Mouse (Mus musculus) cerebellum, adult 2 months (tissue): ENCODE results near the gene Chd2.

ENCODE experiments used
- CTCF ChIP-seq: fragments of 200-500 bp; IDR thresholded peaks from 2 replicates; pipeline ENCODE4 v1.5.1; 2011; ENCODE audit warnings: low read depth, mild to moderate bottlenecking, control low read depth, low read length, moderate library complexity, borderline replicate concordance; ENCODE audit not compliant: insufficient read depth
- POLR2A ChIP-seq: fragments of 200-500 bp; IDR thresholded peaks from 2 replicates; pipeline ENCODE4 v1.6.1; 2011; ENCODE audit warnings: low read length, control low read depth, borderline replicate concordance; ENCODE audit not compliant: insufficient read depth

DNA sequence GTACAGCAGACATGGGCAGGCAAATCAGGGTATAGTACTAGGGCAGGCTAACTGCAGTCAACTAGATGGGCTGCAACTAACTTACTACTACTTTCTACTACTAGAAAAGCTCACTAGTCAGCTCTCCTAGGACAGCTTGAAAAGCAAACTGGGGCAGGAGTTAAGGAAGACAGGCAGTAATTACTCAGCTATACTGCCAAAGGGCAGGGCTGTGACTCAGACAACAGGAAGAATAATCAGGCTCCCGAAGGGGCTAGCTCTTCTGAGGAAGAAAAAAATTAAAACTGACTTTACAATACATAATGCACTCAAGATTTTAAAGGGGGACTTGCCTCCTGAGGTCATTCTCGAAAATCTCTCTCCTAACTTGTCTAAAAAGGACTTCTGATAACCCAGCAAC, 8.2 kb downstream of the Chd2 start:
- no peak for TF ChIP-seq POLR2A
- no peak for TF ChIP-seq CTCF
